Mouse (Mus musculus): ENCODE measurements around the gene Tmem163.

GRCm38 (mm10) chr1:127706269-127706668 lies 26.9 kb upstream of the Tmem163 start:
- TF ChIP-seq EP300 (IDR thresholded peaks at IDR 0.05; ENCODE audit: low read length), result no peak
- no peak for TF ChIP-seq CTCF (conservative IDR thresholded peaks at IDR 0.05 in 1 of 2, IDR thresholded peaks at IDR 0.05 in 1 of 2; ENCODE audit: low read depth in 2 of 2, low read length in 2 of 2)
- TF ChIP-seq MAFK (IDR thresholded peaks at IDR 0.05; ENCODE audit: insufficient replicate concordance, low read length), result no peak
- TF ChIP-seq MAZ (IDR thresholded peaks at IDR 0.05; ENCODE audit: low read depth, low read length), result no peak
- TF ChIP-seq RCOR1 (conservative IDR thresholded peaks at IDR 0.05; ENCODE audit: low read depth, low read length), result no peak
- TF ChIP-seq USF1 (IDR thresholded peaks at IDR 0.05; ENCODE audit: low read depth, low read length), result no peak
- TF ChIP-seq KAT2A (IDR thresholded peaks at IDR 0.05; ENCODE audit: insufficient replicate concordance, low read length), result no peak
- TF ChIP-seq GABPA (IDR thresholded peaks at IDR 0.05; ENCODE audit: insufficient replicate concordance, low read depth, low read length), result no peak
- no peak for TF ChIP-seq POLR2AphosphoS2 (IDR thresholded peaks at IDR 0.05; ENCODE audit: low read depth, low read length)
- no peak for TF ChIP-seq RAD21 (IDR thresholded peaks at IDR 0.05; ENCODE audit: low read depth, low read length)
- TF ChIP-seq MEF2A (IDR thresholded peaks at IDR 0.05; ENCODE audit: borderline replicate concordance, low read depth, low read length), result no peak
- no peak for TF ChIP-seq HCFC1 (IDR thresholded peaks at IDR 0.05; ENCODE audit: low read depth, low read length)
- TF ChIP-seq POLR2A (IDR thresholded peaks at IDR 0.05; ENCODE audit: low read depth, low read length), result no peak
